Mouse (Mus musculus) ES-Bruce4 (cell line): ENCODE measurements around the gene Pkd2.

Experiments
- CTCF ChIP-seq: IDR thresholded peaks from one replicate; pipeline ENCODE4 v1.8.1; 2011; ENCODE audit warnings: low read depth, low read length
- EP300 ChIP-seq: IDR thresholded peaks from 2 replicates; pipeline ENCODE4 v1.6.1; 2011; ENCODE audit warnings: low read depth, low read length; ENCODE audit not compliant: insufficient read depth
- POLR2A ChIP-seq: IDR thresholded peaks from one replicate; pipeline ENCODE4 v1.8.1; 2011; ENCODE audit warnings: low read length; ENCODE audit not compliant: insufficient read depth

DNA sequence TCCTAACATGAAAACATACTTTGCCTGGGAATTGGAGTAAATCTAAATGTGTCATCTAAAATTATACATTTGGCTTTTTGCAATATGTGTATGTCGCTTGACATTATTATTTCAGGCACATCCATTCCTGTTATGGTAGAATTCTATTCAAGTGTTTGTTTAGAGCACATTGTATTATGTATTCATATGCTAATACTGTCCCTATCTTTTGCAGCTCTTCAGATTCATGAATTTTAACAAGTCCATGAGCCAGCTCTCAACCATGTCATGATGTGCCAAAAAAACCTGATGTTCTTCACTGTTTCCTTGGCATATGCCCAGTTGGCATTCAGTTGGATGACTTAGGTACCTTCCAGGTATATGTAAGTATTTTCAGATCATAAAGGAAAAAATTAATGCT is 79.4 kb downstream of the Pkd2 start:
- TF ChIP-seq CTCF (no peak), POLR2A (no peak), EP300 (no peak)
